Mouse (Mus musculus) ES-Bruce4 (cell line): ENCODE data around the gene Olfr186. TPM values are rescaled to one million over a fixed set of nuclear protein-coding genes. Genes with fewer than 3 reads are reported as not detected.

Experiments
- H3K27ac ChIP-seq: 2 replicates; pipeline ENCODE4 v1.5.1; 2012; ENCODE audit warnings: low read length, inconsistent platforms; ENCODE audit not compliant: insufficient read depth
- H3K27me3 ChIP-seq: 2 replicates; pipeline ENCODE4 v1.6.1; 2012; ENCODE audit warnings: mild to moderate bottlenecking, low read length, inconsistent platforms; ENCODE audit not compliant: control insufficient read depth, poor library complexity, insufficient read depth, severe bottlenecking
- H3K36me3 ChIP-seq: 2 replicates; pipeline ENCODE4 v1.6.1; 2012; ENCODE audit warnings: inconsistent platforms, mild to moderate bottlenecking, low read length, moderate library complexity; ENCODE audit not compliant: control insufficient read depth, poor library complexity, insufficient read depth, severe bottlenecking
- H3K4me1 ChIP-seq: one replicate; pipeline ENCODE4 v1.8.1; 2011; ENCODE audit warnings: low read length; ENCODE audit not compliant: control insufficient read depth, insufficient read depth
- H3K4me3 ChIP-seq: 2 replicates; pipeline ENCODE4 v1.5.1; 2011; ENCODE audit warnings: low read depth, mild to moderate bottlenecking, low read length
- H3K9ac ChIP-seq: 2 replicates; pipeline ENCODE4 v1.6.1; 2012; ENCODE audit warnings: low read depth, mild to moderate bottlenecking, inconsistent platforms; ENCODE audit not compliant: poor library complexity, severe bottlenecking
- H3K9me3 ChIP-seq: replicated peaks from 2 replicates; pipeline ENCODE4 v1.6.1; 2012; ENCODE audit warnings: mild to moderate bottlenecking, low read length, inconsistent platforms; ENCODE audit not compliant: control insufficient read depth, poor library complexity, insufficient read depth, severe bottlenecking
- CTCF ChIP-seq: IDR thresholded peaks from one replicate; pipeline ENCODE4 v1.8.1; 2011; ENCODE audit warnings: low read depth, low read length
- EP300 ChIP-seq: IDR thresholded peaks from 2 replicates; pipeline ENCODE4 v1.6.1; 2011; ENCODE audit warnings: low read depth, low read length; ENCODE audit not compliant: insufficient read depth
- POLR2A ChIP-seq: IDR thresholded peaks from one replicate; pipeline ENCODE4 v1.8.1; 2011; ENCODE audit warnings: low read length; ENCODE audit not compliant: insufficient read depth
- polyA plus RNA-seq: library from polyadenylated mRNA; stranded (reverse); fragments of >200 nt; gene quantifications from 2 replicates; pipeline ENCODE4 v1.2.4, GENCODE M21; 2011; ENCODE audit warnings: low read depth; ENCODE audit not compliant: missing spikeins, insufficient read depth, insufficient read length

Olfr186 gene
- polyA plus RNA-seq, 1 experiment, result not detected

DNA sequence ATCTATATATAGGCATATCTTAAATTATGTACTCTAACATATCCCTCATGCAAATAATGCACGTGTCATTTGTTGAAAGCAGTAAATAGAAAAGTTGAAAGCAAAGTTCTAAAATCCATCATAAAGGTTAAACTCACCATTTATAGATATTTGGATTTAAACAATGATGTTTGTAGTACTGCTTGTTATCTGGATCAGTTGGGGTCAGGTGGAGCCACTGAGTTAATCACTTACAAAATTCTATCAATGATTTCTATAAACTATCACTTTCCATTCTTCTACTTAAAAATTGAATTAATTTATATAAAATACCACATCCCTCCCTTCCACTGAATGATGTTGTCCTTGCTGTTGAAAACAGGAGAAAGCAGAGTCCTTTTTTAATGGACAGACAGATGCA is 18.8 kb upstream of the Olfr186 start:
- TF ChIP-seq POLR2A, result no peak
- TF ChIP-seq CTCF, result no peak
- TF ChIP-seq EP300, result no peak
- Histone ChIP-seq H3K9me3 (no peaks in the 10 kb centered on the region), H3K4me1 (no peaks in the 10 kb centered on the region), H3K27ac (no peak overlapping the region), H3K4me3 (no peak overlapping the region), H3K9ac (no peak overlapping the region), H3K27me3 (no peaks in the 10 kb centered on the region), H3K36me3 (no peaks in the 10 kb centered on the region)

DNA sequence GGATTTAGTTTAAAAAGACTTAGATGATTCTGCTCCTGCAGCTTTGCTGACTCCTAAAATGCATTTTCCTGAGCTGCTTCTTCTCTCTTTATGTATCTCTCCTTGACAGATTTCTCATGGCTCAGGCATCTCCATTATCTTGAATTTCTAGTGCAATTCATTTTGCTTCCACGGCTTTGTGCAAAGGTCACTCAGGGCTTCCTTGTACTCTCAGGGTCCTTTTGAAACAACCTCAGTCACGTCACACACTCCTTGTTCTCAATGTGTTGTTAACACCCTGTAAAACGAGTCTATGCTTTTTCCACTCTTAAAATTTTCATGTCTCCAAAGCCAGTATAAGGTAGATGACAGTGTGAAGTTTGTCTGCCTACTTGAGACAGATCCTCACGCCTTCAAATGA is 17.5 kb upstream of the Olfr186 start:
- no peak overlapping the region for H3K4me3 ChIP-seq
- H3K27me3 ChIP-seq, result no peaks in the 10 kb centered on the region
- no peak for TF ChIP-seq EP300
- TF ChIP-seq POLR2A, result no peak
- TF ChIP-seq CTCF, result no peak
- no peaks in the 10 kb centered on the region for H3K36me3 ChIP-seq
- no peaks in the 10 kb centered on the region for H3K9me3 ChIP-seq
- H3K27ac ChIP-seq, result no peak overlapping the region
- no peaks in the 10 kb centered on the region for H3K4me1 ChIP-seq
- H3K9ac ChIP-seq, result no peak overlapping the region

DNA sequence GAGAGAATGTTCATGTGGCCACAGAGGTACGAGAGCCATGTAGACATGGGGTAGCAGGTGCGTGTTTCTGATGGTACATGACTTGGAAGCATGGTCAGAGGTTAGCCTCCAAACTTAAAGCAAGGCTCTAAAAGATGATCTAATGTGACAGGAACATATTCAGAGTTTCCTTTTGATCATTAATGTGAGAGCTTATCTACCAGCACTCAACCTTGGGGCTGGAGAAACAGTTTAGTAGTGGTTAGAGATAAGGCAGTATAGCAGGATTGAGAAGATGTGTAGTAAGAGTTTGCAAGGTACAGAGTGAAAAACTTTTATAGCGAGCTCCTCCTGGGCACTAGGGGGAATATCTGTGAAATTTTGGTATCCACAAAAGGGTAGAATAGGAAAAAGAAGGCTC is 15.7 kb upstream of the Olfr186 start:
- no peaks in the 10 kb centered on the region for H3K36me3 ChIP-seq
- no peaks in the 10 kb centered on the region for H3K9me3 ChIP-seq
- no peak overlapping the region for H3K9ac ChIP-seq
- no peak for TF ChIP-seq POLR2A
- TF ChIP-seq CTCF, result no peak
- no peak for TF ChIP-seq EP300
- H3K4me3 ChIP-seq, result no peak overlapping the region
- no peaks in the 10 kb centered on the region for H3K4me1 ChIP-seq
- no peaks in the 10 kb centered on the region for H3K27me3 ChIP-seq
- H3K27ac ChIP-seq, result no peak overlapping the region

DNA sequence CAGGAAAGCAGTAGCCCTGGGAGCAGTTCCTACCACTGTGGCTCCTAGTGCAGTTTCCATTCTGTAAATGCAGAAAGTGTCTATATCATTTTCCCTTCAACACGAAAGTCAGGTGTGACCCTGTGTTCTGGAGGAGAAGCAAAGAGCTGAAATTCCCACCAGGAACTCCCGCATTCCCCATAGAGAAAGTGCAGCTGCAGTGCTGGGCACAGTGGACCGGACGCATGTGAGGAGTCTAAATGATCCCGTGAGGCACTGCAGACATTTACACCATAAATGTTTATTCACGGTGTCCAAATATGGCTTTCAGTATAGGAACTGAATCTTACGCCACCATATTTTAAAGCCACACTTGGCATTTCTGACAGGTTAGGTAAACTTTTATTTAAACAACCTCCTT is 9.6 kb upstream of the Olfr186 start, which contains the start of gene Olfr187:
Olfr187 (minus strand) TSS at position 58 of the 400 bp plus-strand sequence.
- no peaks in the 10 kb centered on the region for H3K9me3 ChIP-seq
- no peak within 1 kb of the TSS for H3K9ac ChIP-seq
- H3K27me3 ChIP-seq, result no peaks in the 10 kb centered on the region
- no peaks in the 10 kb centered on the region for H3K36me3 ChIP-seq
- H3K4me3 ChIP-seq, result no peak within 1 kb of the TSS
- H3K4me1 ChIP-seq, result no peaks in the 10 kb centered on the region
- H3K27ac ChIP-seq, result no peak within 1 kb of the TSS
- TF ChIP-seq POLR2A (no peak), EP300 (no peak), CTCF (no peak)

DNA sequence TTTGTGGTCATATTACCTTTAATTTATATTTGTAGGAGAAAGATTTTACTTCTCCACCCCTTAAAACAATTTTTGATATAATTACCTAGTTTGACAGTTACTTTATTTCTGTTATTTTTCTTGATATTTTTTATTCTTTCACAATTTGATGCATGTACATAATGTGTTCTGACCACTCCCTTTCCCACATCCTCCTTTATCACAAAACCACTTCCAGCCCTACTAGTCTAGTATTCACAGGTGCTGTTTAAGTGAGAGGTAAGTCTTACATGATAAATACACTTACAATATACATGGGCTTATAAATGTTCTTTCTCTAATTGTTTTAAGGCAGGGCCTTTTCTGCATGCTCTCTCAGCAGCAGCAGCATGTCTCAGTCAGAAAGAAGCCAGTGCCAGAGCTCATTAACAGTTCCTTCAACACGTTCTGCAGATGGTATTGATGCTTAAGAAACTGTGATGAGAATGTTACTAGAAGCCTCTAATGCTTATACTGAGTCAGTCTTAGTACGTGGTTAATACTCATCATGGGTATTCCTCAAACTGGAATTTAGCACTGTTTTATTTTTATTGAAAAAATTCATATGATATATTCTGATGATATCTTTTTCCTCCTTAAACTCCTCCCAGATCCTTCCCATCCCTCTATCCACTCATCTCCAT is 16.6 kb downstream of the Olfr186 start:
- Histone ChIP-seq H3K9me3 (no peaks in the 10 kb centered on the region), H3K4me1 (no peaks in the 10 kb centered on the region), H3K9ac (no peak overlapping the region), H3K4me3 (no peak overlapping the region), H3K27ac (no peak overlapping the region), H3K36me3 (no peaks in the 10 kb centered on the region), H3K27me3 (no peaks in the 10 kb centered on the region)
- no peak for TF ChIP-seq CTCF
- TF ChIP-seq POLR2A, result no peak

DNA sequence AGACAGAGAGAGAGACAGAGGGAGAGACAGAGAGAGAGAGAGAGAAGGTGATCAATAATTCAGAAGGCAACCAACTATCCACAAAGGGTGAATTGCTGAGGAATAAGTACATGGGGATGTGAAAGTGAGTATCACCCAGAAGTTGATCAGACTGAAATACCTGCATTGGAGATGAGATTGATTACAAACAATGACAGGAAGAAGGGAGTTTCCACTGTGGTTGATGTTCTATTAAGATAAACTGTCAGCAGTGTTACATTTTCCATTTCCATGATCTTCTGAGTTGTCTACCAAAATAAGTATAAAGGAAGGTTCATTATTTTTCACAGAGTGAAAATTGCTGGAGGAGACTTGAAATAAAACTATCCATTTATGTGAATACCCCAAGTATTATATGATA is 22.9 kb downstream of the Olfr186 start:
- TF ChIP-seq POLR2A (no peak), CTCF (no peak), EP300 (no peak)
- H3K27ac ChIP-seq, result no peak overlapping the region
- H3K4me3 ChIP-seq, result no peak overlapping the region
- H3K36me3 ChIP-seq, result no peaks in the 10 kb centered on the region
- H3K4me1 ChIP-seq, result no peaks in the 10 kb centered on the region
- no peaks in the 10 kb centered on the region for H3K27me3 ChIP-seq
- H3K9ac ChIP-seq, result no peak overlapping the region
- no peaks in the 10 kb centered on the region for H3K9me3 ChIP-seq
